Mouse (Mus musculus) spleen, postnatal 4 days (tissue): Measurements from ENCODE around the gene Mt2.

Experiments
- DNase-seq, 2 experiments: peaks; one replicate each; pipeline ENCODE4 v3.0.0; 2022; ENCODE audit warnings: low spot score in 2 of 2

Mt2 gene

GRCm38 (mm10) chr8:94199202-94199869 lies 26.9 kb downstream of the Mt2 start:
- DNase-seq = peak; percentile 61 to 76

- DNase-seq = no peak
These were observed 31.6 kb downstream of the Mt2 start for GRCm38 (mm10) chr8:94204043-94204442.

- DNase-seq = peak; percentile 68 to 86
These were observed 33.3 kb downstream of the Mt2 start for GRCm38 (mm10) chr8:94205736-94206135.

- DNase-seq = no peak
These were observed 33.8 kb downstream of the Mt2 start for GRCm38 (mm10) chr8:94206256-94206655.

- DNase-seq = no peak
These were observed 35.0 kb downstream of the Mt2 start for GRCm38 (mm10) chr8:94207491-94207890.

GRCm38 (mm10) chr8:94209639-94210038 lies 37.2 kb downstream of the Mt2 start:
- DNase-seq = no peak

- DNase-seq = no peak
These were observed 37.8 kb downstream of the Mt2 start for GRCm38 (mm10) chr8:94210225-94210624.

- DNase-seq = no peak
These were observed 41.4 kb downstream of the Mt2 start for GRCm38 (mm10) chr8:94213819-94214218.

GRCm38 (mm10) chr8:94214252-94215173 lies 42.0 kb downstream of the Mt2 start, which contains the start of gene Nup93:
Gene Nup93, plus strand, starts transcription at chr8:94214564.
- DNase-seq = peak; percentile 95 to 97
